In the genomic region with DNA sequence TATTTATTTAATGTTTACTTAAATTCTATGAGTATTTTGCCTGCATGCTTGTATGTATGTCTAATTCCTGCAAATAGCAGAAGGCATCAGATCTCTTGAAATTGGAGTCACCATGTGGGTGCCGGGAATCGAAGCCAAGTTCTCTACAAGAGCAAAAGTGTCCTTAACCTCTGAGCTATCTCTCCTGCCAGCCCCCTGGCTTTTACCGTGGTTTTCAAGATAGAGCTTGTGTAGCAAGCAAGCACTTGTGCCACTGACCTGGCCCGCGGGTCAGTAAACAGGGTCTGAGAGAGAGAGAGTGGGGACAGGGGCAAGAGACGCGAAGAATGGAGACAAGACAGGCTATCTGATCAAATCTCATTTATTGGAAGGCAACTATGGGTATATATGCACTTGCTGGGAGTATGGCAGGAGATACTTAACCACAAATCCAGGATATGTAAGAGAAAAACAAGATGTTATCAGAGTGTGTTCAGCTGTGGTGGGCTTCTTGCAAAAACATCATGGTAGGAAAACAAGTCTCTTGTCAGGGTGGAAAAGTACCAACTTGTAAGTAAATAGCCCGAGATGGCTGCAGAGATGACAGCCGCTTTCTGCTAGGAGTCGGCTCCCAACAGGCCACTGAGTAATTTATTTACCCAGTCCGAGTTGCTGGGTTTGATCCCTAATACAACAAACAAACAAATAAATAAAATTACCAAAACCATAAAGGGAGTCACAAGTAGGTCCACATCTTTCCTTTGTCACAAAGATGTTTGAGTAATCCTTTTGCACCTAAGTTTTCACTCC, we compare ENCODE assay signal across 8 mouse cellular contexts. TPM values are rescaled to one million over a fixed set of nuclear protein-coding genes. Genes with fewer than 3 reads are reported as not detected.
DNase-seq lines count a peak whose midpoint lies in the region; ATAC-seq and TF ChIP-seq lines count a peak whose summit lies in the region.

No protein-coding gene starts in this region.

- TF ChIP-seq CTCF in bone marrow macrophage, adult 2 months (IDR thresholded peaks at IDR 0.05; ENCODE audit: low read depth, low read length) = no peak

- peaks cover 21% of the 10 kb centered on the region for H3K4me1 ChIP-seq in heart, embryonic 15.5 days (replicated peaks)
- peaks cover 18% of the 10 kb centered on the region for H3K4me1 ChIP-seq in bone marrow macrophage, adult 2 months (ENCODE audit: control insufficient read depth, insufficient read depth, low read length)
- peaks cover 24% of the 10 kb centered on the region for H3K4me1 ChIP-seq in hindbrain, embryonic 15.5 days (replicated peaks)
- peaks cover 9% of the 10 kb centered on the region for H3K4me1 ChIP-seq in midbrain, embryonic 14.5 days (ENCODE audit: control insufficient read depth, insufficient read depth, low read length)

- H3K9ac ChIP-seq in heart, embryonic 15.5 days = peak overlapping the region; percentile 92
- H3K9ac ChIP-seq in hindbrain, embryonic 15.5 days = peak overlapping the region; percentile 93
- 0 out of 2 replicates have a peak overlapping the region, but pooled peaks have one; percentile 98 for H3K9ac ChIP-seq in midbrain, embryonic 14.5 days (replicated peaks; ENCODE audit: low read length)

- no peak for ATAC-seq in heart, embryonic 15.5 days (replicated peaks; ENCODE audit: insufficient number of reproducible peaks, insufficient read depth, low FRiP score, low read depth)
- ATAC-seq in hindbrain, embryonic 15.5 days (ENCODE audit: low FRiP score, low read depth) = no peak
- ATAC-seq in midbrain, embryonic 14.5 days (ENCODE audit: low FRiP score, low TSS enrichment) = no peak

- peaks cover 9% of the 10 kb centered on the region; the same call in 1 of the 2 replicates for H3K36me3 ChIP-seq in heart, embryonic 15.5 days
- peaks cover 19% of the 10 kb centered on the region for H3K36me3 ChIP-seq in hindbrain, embryonic 15.5 days
- H3K36me3 ChIP-seq in midbrain, embryonic 14.5 days (ENCODE audit: control insufficient read depth, insufficient read depth, low read length) = peaks cover 24% of the 10 kb centered on the region

- no peak for TF ChIP-seq POLR2A in bone marrow macrophage, adult 2 months (IDR thresholded peaks at IDR 0.05; ENCODE audit: borderline replicate concordance, low read depth, low read length)

- H3K27ac ChIP-seq in heart, embryonic 15.5 days = 0 out of 2 replicates have a peak overlapping the region, but pooled peaks have one; percentile 19
- H3K27ac ChIP-seq in bone marrow macrophage, adult 2 months (ENCODE audit: insufficient read depth, low read depth, low read length) = no peak overlapping the region
- H3K27ac ChIP-seq in hindbrain, embryonic 15.5 days (replicated peaks) = 0 out of 2 replicates have a peak overlapping the region, but pooled peaks have one; percentile 40
- H3K27ac ChIP-seq in midbrain, embryonic 14.5 days (replicated peaks; ENCODE audit: low read depth, low read length) = no peak overlapping the region

- H3K27me3 ChIP-seq in heart, embryonic 15.5 days = no peaks in the 10 kb centered on the region
- no peaks in the 10 kb centered on the region for H3K27me3 ChIP-seq in hindbrain, embryonic 15.5 days
- H3K27me3 ChIP-seq in midbrain, embryonic 14.5 days (ENCODE audit: control insufficient read depth, insufficient read depth, low read length) = no peaks in the 10 kb centered on the region

- H3K9me3 ChIP-seq in heart, embryonic 15.5 days (replicated peaks) = no peaks in the 10 kb centered on the region
- H3K9me3 ChIP-seq in hindbrain, embryonic 15.5 days = no peaks in the 10 kb centered on the region
- no peaks in the 10 kb centered on the region for H3K9me3 ChIP-seq in midbrain, embryonic 14.5 days (ENCODE audit: control insufficient read depth, low read length)

- WGBS in heart, embryonic 15.5 days = 44% methylated on average over 11 of the region's 11 CpGs
- 50% methylated on average over 11 of the region's 11 CpGs for WGBS in hindbrain, embryonic 15.5 days
- WGBS in midbrain, embryonic 14.5 days = 52% methylated on average over 11 of the region's 11 CpGs

- H3K4me2 ChIP-seq in heart, embryonic 15.5 days = peak overlapping the region; percentile 70
- peak overlapping the region; percentile 59 for H3K4me2 ChIP-seq in hindbrain, embryonic 15.5 days
- H3K4me2 ChIP-seq in midbrain, embryonic 14.5 days (ENCODE audit: low read length) = peak overlapping the region; percentile 51

- peak overlapping the region; percentile 90 for H3K4me3 ChIP-seq in heart, embryonic 15.5 days
- H3K4me3 ChIP-seq in bone marrow macrophage, adult 2 months (ENCODE audit: insufficient read depth, low read length) = peak overlapping the region; percentile 93
- peak overlapping the region; percentile 98 for H3K4me3 ChIP-seq in hindbrain, embryonic 15.5 days
- H3K4me3 ChIP-seq in midbrain, embryonic 14.5 days (replicated peaks; ENCODE audit: low read depth, low read length) = peak overlapping the region; percentile 98

- no peak for DNase-seq in heart, adult 9 months (ENCODE audit: low spot score in 2 of 2)
- no peak for DNase-seq in midbrain, embryonic 14.5 days
- DNase-seq in gastrocnemius, adult 8-10 months (ENCODE audit: low spot score in 2 of 2) = no peak
- no peak for DNase-seq in adrenal gland, postnatal 36 days
- DNase-seq in lung, postnatal 10 days = no peak

RNA-seq across cellular contexts. Expression of a gene that starts 0.6 kb away (rescaled TPM):
- polyA plus RNA-seq in heart, embryonic 15.5 days (2015; fragmentation: Nextera tagmentation; extraction: Ambion mirVana) = 17.9 and 22.5 TPM in 2 replicates
- 12.6 and 16.4 TPM in 2 replicates for polyA plus RNA-seq in bone marrow macrophage, adult 2 months (2012; ENCODE audit: insufficient read depth, insufficient read length, missing spikeins)
- 39.7 and 42.7 TPM in 2 replicates for polyA plus RNA-seq in hindbrain, embryonic 15.5 days (2015; fragmentation: Nextera tagmentation; extraction: Ambion mirVana)
- polyA plus RNA-seq in midbrain, embryonic 14.5 days (2014; fragmentation: Nextera tagmentation; extraction: Ambion mirVana) = 42.0 and 49.2 TPM in 2 replicates
- 10 to 100 TPM; 30.2 to 38.3 (median 33.0) TPM for total RNA-seq in gastrocnemius, adult 8-10 months (2022)
- 10 to 100 TPM; 14.8 to 18.7 TPM for total RNA-seq in adrenal gland, postnatal 36 days (2021)

RNA-seq across cellular contexts. Expression of a gene that starts 7.9 kb away (rescaled TPM):
- not detected in 2 replicates for polyA plus RNA-seq in heart, embryonic 15.5 days (2015; fragmentation: Nextera tagmentation; extraction: Ambion mirVana)
- not detected in 2 replicates for polyA plus RNA-seq in bone marrow macrophage, adult 2 months (2012; ENCODE audit: insufficient read depth, insufficient read length, missing spikeins)
- 0.39 TPM in 1 of 2 replicates, not detected in the other for polyA plus RNA-seq in hindbrain, embryonic 15.5 days (2015; fragmentation: Nextera tagmentation; extraction: Ambion mirVana)
- 0.24 and 0.74 TPM in 2 replicates for polyA plus RNA-seq in midbrain, embryonic 14.5 days (2014; fragmentation: Nextera tagmentation; extraction: Ambion mirVana)
- under 1 TPM in 3 of 4 experiments, not detected in 1; 0.32 to 0.54 (median 0.36) TPM for total RNA-seq in gastrocnemius, adult 8-10 months (2022)
- total RNA-seq in adrenal gland, postnatal 36 days (2021) = not detected

RNA-seq across cellular contexts. Expression of a gene that starts 23.3 kb away (rescaled TPM):
- 220 and 234 TPM in 2 replicates for polyA plus RNA-seq in heart, embryonic 15.5 days (2015; fragmentation: Nextera tagmentation; extraction: Ambion mirVana)
- polyA plus RNA-seq in bone marrow macrophage, adult 2 months (2012; ENCODE audit: insufficient read depth, insufficient read length, missing spikeins) = not detected in 2 replicates
- polyA plus RNA-seq in hindbrain, embryonic 15.5 days (2015; fragmentation: Nextera tagmentation; extraction: Ambion mirVana) = not detected in 2 replicates
- polyA plus RNA-seq in midbrain, embryonic 14.5 days (2014; fragmentation: Nextera tagmentation; extraction: Ambion mirVana) = not detected in 2 replicates
- 100 to 1,000 TPM; 243 to 314 (median 275) TPM for total RNA-seq in gastrocnemius, adult 8-10 months (2022)
- total RNA-seq in adrenal gland, postnatal 36 days (2021) = under 1 TPM; 0.33 to 0.46 TPM

RNA-seq across cellular contexts. Expression of a gene that starts 28.0 kb away (rescaled TPM):
- polyA plus RNA-seq in heart, embryonic 15.5 days (2015; fragmentation: Nextera tagmentation; extraction: Ambion mirVana) = 0.39 and 0.60 TPM in 2 replicates
- polyA plus RNA-seq in bone marrow macrophage, adult 2 months (2012; ENCODE audit: insufficient read depth, insufficient read length, missing spikeins) = not detected in 2 replicates
- not detected in 2 replicates for polyA plus RNA-seq in hindbrain, embryonic 15.5 days (2015; fragmentation: Nextera tagmentation; extraction: Ambion mirVana)
- polyA plus RNA-seq in midbrain, embryonic 14.5 days (2014; fragmentation: Nextera tagmentation; extraction: Ambion mirVana) = not detected in 2 replicates
- under 1 TPM in 2 of 4 experiments, not detected in 2; 0.11 to 0.58 TPM for total RNA-seq in gastrocnemius, adult 8-10 months (2022)
- not detected for total RNA-seq in adrenal gland, postnatal 36 days (2021)

RNA-seq across cellular contexts. Expression of a gene that starts 45.3 kb away (rescaled TPM):
- polyA plus RNA-seq in heart, embryonic 15.5 days (2015; fragmentation: Nextera tagmentation; extraction: Ambion mirVana) = 0.05 and 0.06 TPM in 2 replicates
- polyA plus RNA-seq in bone marrow macrophage, adult 2 months (2012; ENCODE audit: insufficient read depth, insufficient read length, missing spikeins) = not detected in 2 replicates
- 0.52 and 0.65 TPM in 2 replicates for polyA plus RNA-seq in hindbrain, embryonic 15.5 days (2015; fragmentation: Nextera tagmentation; extraction: Ambion mirVana)
- 0.11 TPM in 1 of 2 replicates, not detected in the other for polyA plus RNA-seq in midbrain, embryonic 14.5 days (2014; fragmentation: Nextera tagmentation; extraction: Ambion mirVana)
- not detected for total RNA-seq in gastrocnemius, adult 8-10 months (2022)
- total RNA-seq in adrenal gland, postnatal 36 days (2021) = not detected

Comparison
In these comparisons a context has a peak if more than half of its experiments do, and no peak if none do; other contexts are left out.
1. H3K27ac ChIP-seq: peak in heart, embryonic 15.5 days (single experiment) and hindbrain, embryonic 15.5 days (single experiment); none in bone marrow macrophage, adult 2 months (single experiment) and midbrain, embryonic 14.5 days (single experiment).
2. RNA of a gene that starts 23.3 kb away (polyA plus RNA-seq): 220 to 234 TPM in heart, embryonic 15.5 days; not detected in bone marrow macrophage, adult 2 months, not detected in midbrain, embryonic 14.5 days and not detected in hindbrain, embryonic 15.5 days; every median in the first group is over 100 times any median in the second.
3. Peak in every context shown above with its lines, with median percentiles within 50 percentile points of each other: H3K4me2 ChIP-seq, H3K4me3 ChIP-seq and H3K9ac ChIP-seq.